Mouse (Mus musculus): ENCODE data around the gene H2afv. TPM values are rescaled to one million over a fixed set of nuclear protein-coding genes. Genes with fewer than 3 reads are reported as not detected.

The H2afv gene
- polyA plus RNA-seq (2012; rRNA removed), result 76.3 and 94.5 TPM in 2 replicates

GRCm38 (mm10) chr11:6444077-6444853, at the start of gene H2afv:
Gene H2afv (minus strand): TSS chr11:6444443.

DNA sequence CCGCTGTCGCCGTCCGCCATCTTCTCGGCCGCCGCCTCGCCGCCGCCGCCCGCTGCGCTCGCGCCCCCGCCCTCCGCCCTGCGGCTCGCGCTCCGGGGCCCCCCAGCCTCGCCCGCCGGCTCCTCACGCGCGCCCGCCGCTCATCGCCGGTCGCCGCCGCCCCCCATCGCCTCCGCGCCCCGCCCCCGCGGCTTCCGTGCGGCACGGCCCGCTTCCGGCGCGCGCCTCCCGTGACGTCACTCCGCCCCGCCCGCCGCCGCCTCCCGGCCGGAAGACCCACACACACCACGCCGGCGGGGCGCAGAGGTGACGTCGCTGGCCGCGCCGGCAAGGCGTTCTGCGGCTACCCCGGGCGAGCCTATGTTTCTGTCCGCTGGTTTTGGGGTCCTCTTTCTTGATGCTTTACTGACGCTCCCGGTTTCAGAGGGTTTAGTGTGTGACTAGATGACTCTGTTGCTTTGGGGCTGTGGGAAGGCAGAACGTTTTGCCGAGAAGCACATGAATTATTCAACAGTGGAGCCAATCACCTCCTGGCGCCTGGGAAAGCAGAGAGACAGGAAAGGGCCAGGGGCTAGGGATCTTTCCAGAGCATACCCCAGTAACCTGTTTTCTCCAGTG, 31.7 kb upstream of the H2afv start, which contains the start of gene Purb:
Gene Purb (minus strand): TSS at position 51 of the 618 bp plus-strand sequence.

DNA sequence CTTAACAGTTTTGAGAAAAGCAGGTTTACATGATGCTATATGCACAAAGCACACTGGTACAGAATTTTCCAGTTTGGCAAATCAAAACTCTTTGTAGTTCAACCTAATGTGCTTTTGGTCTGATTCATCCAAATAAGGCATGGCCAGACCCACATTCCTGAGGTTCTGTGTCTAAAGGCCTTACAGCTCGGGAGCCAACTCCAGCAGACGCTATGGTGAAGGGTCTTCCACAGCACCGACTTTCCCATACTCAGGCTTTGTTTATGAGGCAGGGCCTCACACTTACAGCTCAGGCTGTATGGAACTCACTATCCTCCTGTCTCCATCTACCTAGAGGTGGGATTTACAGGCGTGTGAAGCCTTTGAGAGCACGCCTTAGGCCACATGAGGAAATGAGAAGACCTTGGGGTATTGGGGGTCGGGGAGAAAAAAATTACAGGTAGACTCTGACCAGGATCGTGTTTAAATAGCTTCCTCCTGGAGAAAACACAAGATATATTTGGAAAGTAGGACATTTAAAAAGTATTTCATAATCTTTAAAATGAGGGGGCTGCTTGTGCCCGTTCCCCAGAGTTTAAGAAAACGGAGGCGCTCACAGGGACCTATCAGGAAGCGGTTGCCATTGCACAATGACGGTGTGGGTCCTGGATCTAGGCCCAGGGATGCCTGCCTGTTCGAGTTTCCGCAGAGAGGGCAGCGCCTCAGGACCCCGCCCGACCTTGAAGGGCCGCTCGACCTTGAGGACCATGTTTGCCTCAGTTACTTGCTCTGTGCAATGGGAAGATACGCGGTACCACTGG, 29.3 kb downstream of the H2afv start, which contains the start of gene Ppia:
Gene Ppia (plus strand): TSS at position 693 of the 800 bp plus-strand sequence.

DNA sequence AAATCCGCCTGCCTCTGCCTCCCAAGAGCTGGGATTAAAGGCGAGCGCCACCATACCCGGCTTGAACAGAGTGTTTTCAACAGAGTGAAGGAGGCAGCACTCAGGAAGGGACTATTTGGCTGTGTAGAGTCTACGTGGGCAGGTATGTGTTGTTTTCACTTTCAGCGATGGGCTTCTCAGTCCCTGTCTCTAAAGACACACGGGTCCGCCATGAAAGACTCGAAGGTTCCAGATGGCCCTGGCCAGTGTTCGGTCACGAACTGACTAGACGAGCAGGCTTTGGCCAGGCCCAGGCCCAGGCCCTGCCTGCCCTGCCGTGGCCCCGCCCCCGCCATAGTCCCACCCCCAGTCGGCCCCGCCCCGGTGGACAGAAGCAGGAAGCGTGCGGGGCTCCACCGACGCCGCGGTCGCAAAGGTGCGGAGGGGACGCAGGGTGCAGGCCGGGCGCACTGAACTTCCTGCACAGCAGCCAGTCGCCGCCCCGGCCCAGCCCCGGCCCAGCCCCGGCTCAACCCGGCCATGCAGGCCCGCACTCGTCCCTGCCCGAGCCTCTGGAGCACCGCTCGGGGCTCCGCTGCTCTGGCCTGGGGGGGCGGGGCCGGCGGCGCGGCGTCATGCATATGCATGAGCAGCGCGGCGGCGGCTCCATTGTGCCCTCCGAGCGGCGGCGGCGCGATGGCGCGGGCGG, 55.4 kb downstream of the H2afv start, which contains the start of gene Zmiz2:
Gene Zmiz2 (plus strand): TSS at position 349 of the 688 bp plus-strand sequence.

Other genes starting within 250 kb of the H2afv start
- gene A730071L15Rik, start 244.4 kb downstream of the H2afv start, polyA plus RNA-seq (2012; rRNA removed), result 0.09 TPM in 1 of 2 replicates, not detected in the other
- gene Nudcd3, start 244.0 kb downstream of the H2afv start, polyA plus RNA-seq (2012; rRNA removed), result 38.8 and 40.4 TPM in 2 replicates
- 0.38 and 0.66 TPM in 2 replicates for gene Npc1l1, start 214.3 kb downstream of the H2afv start, polyA plus RNA-seq (2012; rRNA removed)
- gene Ddx56, start 176.7 kb downstream of the H2afv start, polyA plus RNA-seq (2012; rRNA removed), result 32.2 and 37.2 TPM in 2 replicates
- gene Tmed4, start 169.6 kb downstream of the H2afv start, polyA plus RNA-seq (2012; rRNA removed), result 97.7 and 158 TPM in 2 replicates
- gene Ogdh, start 152.8 kb downstream of the H2afv start, polyA plus RNA-seq (2012; rRNA removed), result 116 and 128 TPM in 2 replicates
- 47.7 and 61.9 TPM in 2 replicates for gene Zmiz2, start 55.4 kb downstream of the H2afv start, polyA plus RNA-seq (2012; rRNA removed)
- 328 and 662 TPM in 2 replicates for gene Ppia, start 29.0 kb downstream of the H2afv start, polyA plus RNA-seq (2012; rRNA removed)
- 11.0 and 15.9 TPM in 2 replicates for gene Purb, start 31.5 kb upstream of the H2afv start, polyA plus RNA-seq (2012; rRNA removed)
- gene Myo1g, start 76.5 kb upstream of the H2afv start, polyA plus RNA-seq (2012; rRNA removed), result 5.9 and 6.1 TPM in 2 replicates
- 99.2 and 104 TPM in 2 replicates for gene Ccm2, start 102.4 kb upstream of the H2afv start, polyA plus RNA-seq (2012; rRNA removed)
- 8.0 and 9.7 TPM in 2 replicates for gene Nacad, start 161.6 kb upstream of the H2afv start, polyA plus RNA-seq (2012; rRNA removed)
- gene Tbrg4, start 181.6 kb upstream of the H2afv start, polyA plus RNA-seq (2012; rRNA removed), result 134 and 138 TPM in 2 replicates
- not detected in 2 replicates for gene Wap, start 194.2 kb upstream of the H2afv start, polyA plus RNA-seq (2012; rRNA removed)
- 43.3 and 76.2 TPM in 2 replicates for gene Ramp3, start 214.1 kb upstream of the H2afv start, polyA plus RNA-seq (2012; rRNA removed)

Measured in ovary, adult 2 months (tissue).